Mouse (Mus musculus) olfactory bulb, adult 2 months (tissue): ENCODE data around the gene Dlg2. TPM values are rescaled to one million over a fixed set of nuclear protein-coding genes. Genes with fewer than 3 reads are reported as not detected.

Experiments used
- H3K27ac ChIP-seq: fragments of 200-500 bp; 2 replicates; pipeline ENCODE4 v1.5.1; 2012; ENCODE audit warnings: low read depth, low read length; ENCODE audit not compliant: insufficient read depth
- H3K4me1 ChIP-seq: fragments of 200-500 bp; 2 replicates; pipeline ENCODE4 v1.6.1; 2012; ENCODE audit warnings: low read length; ENCODE audit not compliant: control insufficient read depth, insufficient read depth
- H3K4me3 ChIP-seq: fragments of 200-500 bp; 2 replicates; pipeline ENCODE4 v1.5.1; 2012; ENCODE audit warnings: mild to moderate bottlenecking, low read depth, low read length, moderate library complexity; ENCODE audit not compliant: insufficient read depth
- CTCF ChIP-seq: fragments of 200-500 bp; IDR thresholded peaks from 2 replicates; pipeline ENCODE4 v1.5.1; 2012; ENCODE audit warnings: low read depth, mild to moderate bottlenecking, low read length, moderate library complexity; ENCODE audit not compliant: insufficient read depth
- POLR2A ChIP-seq: fragments of 200-500 bp; IDR thresholded peaks from 2 replicates; pipeline ENCODE4 v1.6.1; 2012; ENCODE audit warnings: mild to moderate bottlenecking, low read depth, low read length, moderate library complexity; ENCODE audit not compliant: insufficient read depth
- WGBS: fragments of 180-500 bp; shearing (Covaris S2); methylation state at CpG from one replicate; pipeline ENCODE4 v1.1.7; 2018; 5-methylcytosine and 5-hydroxymethylcytosine counted together
- polyA plus RNA-seq: library from polyadenylated mRNA; stranded (reverse); fragments of >200 nt; gene quantifications from 2 replicates; pipeline ENCODE4 v1.2.4, GENCODE M21; 2012; ENCODE audit warnings: low replicate concordance; ENCODE audit not compliant: missing spikeins, insufficient read depth, insufficient read length

Gene Dlg2
- polyA plus RNA-seq, 1 experiment = not detected

GRCm38 (mm10) chr7:91572666-91573065, 1096.2 kb downstream of the Dlg2 start:
- whole genome bisulfite sequencing = 84% methylated on average over 2 of the region's 2 CpGs
- peaks cover 2% of the 10 kb centered on the region; the same call in 1 of the 2 replicates for H3K4me1 ChIP-seq

GRCm38 (mm10) chr7:91573321-91573720, 1096.8 kb downstream of the Dlg2 start:
- H3K4me1 ChIP-seq = peaks cover 2% of the 10 kb centered on the region; the same call in 1 of the 2 replicates
- no peak for TF ChIP-seq POLR2A
- H3K27ac ChIP-seq = no peak overlapping the region
- H3K4me3 ChIP-seq = no peak overlapping the region

More at GRCm38 (mm10) chr7:91572666-91573065, 1096.2 kb downstream of the Dlg2 start:
- Histone ChIP-seq H3K4me3 (no peak overlapping the region), H3K27ac (no peak overlapping the region)
- TF ChIP-seq CTCF (no peak), POLR2A (no peak)

DNA sequence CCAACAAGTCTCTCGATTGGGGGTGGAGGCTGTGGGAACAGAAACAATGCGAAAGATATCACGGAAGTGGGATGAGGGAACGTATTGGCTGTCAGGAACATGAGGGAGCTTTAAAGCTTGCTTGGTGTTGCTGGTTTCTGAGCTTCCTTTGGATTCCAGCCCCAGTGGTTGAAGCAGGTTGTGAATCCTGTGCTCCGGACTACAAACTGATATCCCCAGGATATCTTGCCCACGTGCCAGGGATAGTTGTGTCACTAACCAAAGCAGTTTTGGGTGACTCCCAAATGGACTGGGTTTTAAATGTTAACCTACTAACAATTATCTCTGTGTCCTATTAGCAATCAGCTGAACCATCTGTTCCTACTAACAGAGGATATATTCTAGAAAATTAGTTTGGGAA, 1099.7 kb downstream of the Dlg2 start:
- Histone ChIP-seq H3K4me3 (no peak overlapping the region), H3K27ac (no peak overlapping the region), H3K4me1 (peaks cover 2% of the 10 kb centered on the region; the same call in 1 of the 2 replicates)
- TF ChIP-seq CTCF = no peak
- no peak for TF ChIP-seq POLR2A
- WGBS = 86% methylated on average over 6 of the region's 6 CpGs

GRCm38 (mm10) chr7:91582203-91582602, 1105.7 kb downstream of the Dlg2 start:
- Histone ChIP-seq H3K27ac (no peak overlapping the region), H3K4me1 (no peaks in the 10 kb centered on the region), H3K4me3 (no peak overlapping the region)
- no peak for TF ChIP-seq POLR2A
- TF ChIP-seq CTCF = no peak
- 60% methylated on average over 2 of the region's 2 CpGs for WGBS

DNA sequence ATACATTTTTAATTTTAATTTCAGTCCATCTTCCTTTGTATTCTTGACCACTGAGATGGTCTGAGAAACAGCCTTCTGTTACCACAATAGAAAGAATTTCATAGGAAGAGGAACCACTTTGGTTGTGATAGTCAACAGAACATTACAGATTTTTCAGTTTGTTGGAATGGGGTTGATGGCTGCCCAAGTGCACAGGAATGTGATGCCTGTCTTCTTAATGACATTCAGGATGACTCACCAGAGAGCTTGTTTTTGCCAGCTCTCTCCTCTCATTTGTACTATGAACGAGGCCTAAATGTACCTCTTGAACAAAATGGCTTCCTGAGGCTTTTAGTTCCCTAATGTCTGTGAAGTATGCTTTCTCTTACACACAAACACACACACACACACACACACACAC, 1107.1 kb downstream of the Dlg2 start:
- TF ChIP-seq POLR2A = no peak
- no peak overlapping the region for H3K4me3 ChIP-seq
- no peaks in the 10 kb centered on the region for H3K4me1 ChIP-seq
- 50% methylated on average over 1 of the region's 1 CpGs for WGBS
- H3K27ac ChIP-seq = no peak overlapping the region

DNA sequence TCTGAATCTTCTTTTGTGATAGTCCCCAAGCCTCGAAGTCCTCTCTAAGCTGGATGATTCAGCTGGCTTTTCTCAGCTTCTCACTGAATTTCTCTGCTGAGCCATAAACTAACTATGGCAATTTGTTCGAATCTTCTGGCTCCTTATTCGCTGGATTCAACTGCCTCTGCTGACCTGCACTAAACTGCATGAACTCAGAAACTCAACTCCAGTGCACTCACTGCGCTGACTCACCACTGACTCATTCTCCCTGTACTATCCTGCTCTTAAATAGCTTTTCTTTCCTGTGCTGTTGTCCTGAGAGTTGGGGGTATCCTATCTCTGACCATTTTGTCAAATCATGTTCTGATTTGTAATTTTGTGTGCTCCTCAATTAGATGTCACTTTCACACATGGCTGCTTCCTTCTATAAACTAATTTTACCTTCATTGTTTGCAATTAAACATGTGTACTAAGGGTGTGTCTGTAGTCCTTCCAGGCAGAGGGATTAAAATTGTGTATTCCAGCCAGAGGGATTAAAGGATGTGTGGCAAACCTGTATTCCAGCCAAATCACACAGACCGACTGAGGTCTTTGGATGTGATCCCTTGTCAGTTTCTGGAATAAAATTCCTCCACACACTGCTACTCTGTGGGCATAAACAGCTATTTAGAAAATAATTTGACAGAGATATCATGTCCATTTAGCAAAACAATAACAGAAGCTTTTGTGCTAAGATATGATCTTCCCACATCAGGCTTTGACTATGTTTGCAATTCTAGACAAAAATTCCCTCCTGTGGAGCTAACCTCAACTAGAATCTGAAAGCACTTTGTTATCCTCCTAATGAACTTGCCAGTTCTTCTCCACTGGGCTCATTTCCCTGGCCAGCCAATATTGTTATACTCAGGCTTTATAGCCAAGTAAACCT, 1115.0 kb downstream of the Dlg2 start:
- Histone ChIP-seq H3K4me1 (no peaks in the 10 kb centered on the region), H3K27ac (peak overlapping the region; percentile 78), H3K4me3 (no peak overlapping the region)
- 25% methylated on average over 5 of the region's 5 CpGs for WGBS
- TF ChIP-seq POLR2A (no peak), CTCF (no peak)

GRCm38 (mm10) chr7:91598549-91598948, 1122.1 kb downstream of the Dlg2 start:
- WGBS = 72% methylated on average over 4 of the region's 4 CpGs
- TF ChIP-seq CTCF (no peak), POLR2A (no peak)

GRCm38 (mm10) chr7:91601307-91601706, 1124.8 kb downstream of the Dlg2 start:
- peaks cover 2% of the 10 kb centered on the region; the same call in 1 of the 2 replicates for H3K4me1 ChIP-seq
- no peak overlapping the region for H3K4me3 ChIP-seq
- no peak for TF ChIP-seq CTCF
- no peak for TF ChIP-seq POLR2A
- no peak overlapping the region for H3K27ac ChIP-seq

More at GRCm38 (mm10) chr7:91598549-91598948, 1122.1 kb downstream of the Dlg2 start:
- no peak overlapping the region for H3K4me3 ChIP-seq
- no peak overlapping the region for H3K27ac ChIP-seq
- peaks cover 1% of the 10 kb centered on the region; the same call in 1 of the 2 replicates for H3K4me1 ChIP-seq

DNA sequence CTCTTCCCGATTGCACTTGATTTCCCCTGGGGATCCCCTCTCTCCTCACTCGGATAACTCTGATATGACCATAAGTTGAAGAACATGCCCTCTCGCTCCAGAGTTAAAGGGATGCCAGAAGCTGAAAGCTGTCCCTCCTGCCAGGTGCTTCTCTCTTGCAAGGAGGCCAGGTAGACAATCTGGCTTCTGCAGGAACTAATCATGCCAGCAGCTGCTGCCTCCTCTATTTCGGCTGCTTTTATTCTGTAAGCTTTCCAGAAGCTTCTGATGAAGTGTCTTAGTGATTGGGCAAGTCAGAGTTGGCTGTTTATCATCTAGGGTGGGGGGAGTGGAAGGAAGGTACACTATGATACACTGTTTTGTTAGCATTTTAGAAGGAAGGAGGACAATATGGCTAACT, 1127.1 kb downstream of the Dlg2 start:
- Histone ChIP-seq H3K4me3 (no peak overlapping the region), H3K4me1 (peaks cover 2% of the 10 kb centered on the region; the same call in 1 of the 2 replicates), H3K27ac (no peak overlapping the region)
- 53% methylated on average over 4 of the region's 4 CpGs for WGBS
- TF ChIP-seq POLR2A (no peak), CTCF (no peak)
